Mouse (Mus musculus): ENCODE data around the gene Zfp961. TPM values are rescaled to one million over a fixed set of nuclear protein-coding genes. Genes with fewer than 3 reads are reported as not detected.
"Not testable (repeated sequence)": the region's sequence is repeated elsewhere in the genome, so short reads cannot be mapped to it uniquely, and the experiment has no call there.

Zfp961 gene
- polyA plus RNA-seq, 1 experiment = 15.7 TPM

- TF ChIP-seq POLR2A (IDR thresholded peaks at IDR 0.05; ENCODE audit: extremely low read depth, insufficient read depth, low read length) = no peak
- Histone ChIP-seq H3K27ac (ENCODE audit: insufficient read depth, low read length) (no peak overlapping the region), H3K4me3 (ENCODE audit: insufficient read depth, low read length) (no peak overlapping the region), H3K4me1 (ENCODE audit: control insufficient read depth, insufficient read depth, low read length) (no peaks in the 10 kb centered on the region)
Observed at GRCm38 (mm10) chr8:72008134-72008641, 57.4 kb downstream of the Zfp961 start.

- no peak within 1 kb of the TSS for H3K27ac ChIP-seq (ENCODE audit: insufficient read depth, low read length)
- no peak within 1 kb of the TSS for H3K4me3 ChIP-seq (ENCODE audit: insufficient read depth, low read length)
- TF ChIP-seq CTCF (IDR thresholded peaks at IDR 0.05; ENCODE audit: extremely low read depth, insufficient read depth, low read length) = no peak
- TF ChIP-seq POLR2A (IDR thresholded peaks at IDR 0.05; ENCODE audit: extremely low read depth, insufficient read depth, low read length) = no peak
- H3K4me1 ChIP-seq (ENCODE audit: control insufficient read depth, insufficient read depth, low read length) = no peaks in the 10 kb centered on the region
Observed at GRCm38 (mm10) chr8:72009473-72009872, 58.6 kb downstream of the Zfp961 start, which contains the start of gene Cyp4f18. Gene Cyp4f18 (minus strand): TSS chr8:72009626.

- H3K4me3 ChIP-seq (ENCODE audit: insufficient read depth, low read length); H3K4me1 ChIP-seq (ENCODE audit: control insufficient read depth, insufficient read depth, low read length); H3K27ac ChIP-seq (ENCODE audit: insufficient read depth, low read length): not testable (repeated sequence)
Observed at GRCm38 (mm10) chr8:72013506-72014228, 62.8 kb downstream of the Zfp961 start.

- not testable (repeated sequence) for H3K4me3 ChIP-seq (ENCODE audit: insufficient read depth, low read length); H3K27ac ChIP-seq (ENCODE audit: insufficient read depth, low read length); H3K4me1 ChIP-seq (ENCODE audit: control insufficient read depth, insufficient read depth, low read length)
Observed at GRCm38 (mm10) chr8:72017339-72017738, 66.5 kb downstream of the Zfp961 start.

- Histone ChIP-seq H3K27ac (ENCODE audit: insufficient read depth, low read length) (no peak overlapping the region), H3K4me1 (ENCODE audit: control insufficient read depth, insufficient read depth, low read length) (no peaks in the 10 kb centered on the region), H3K4me3 (ENCODE audit: insufficient read depth, low read length) (no peak overlapping the region)
- TF ChIP-seq CTCF (IDR thresholded peaks at IDR 0.05; ENCODE audit: extremely low read depth, insufficient read depth, low read length) (no peak), POLR2A (IDR thresholded peaks at IDR 0.05; ENCODE audit: extremely low read depth, insufficient read depth, low read length) (no peak)
Observed at GRCm38 (mm10) chr8:72018141-72018540, 67.3 kb downstream of the Zfp961 start.

GRCm38 (mm10) chr8:72019022-72019421 is 68.2 kb downstream of the Zfp961 start:
- not testable (repeated sequence) for H3K27ac ChIP-seq (ENCODE audit: insufficient read depth, low read length); H3K4me3 ChIP-seq (ENCODE audit: insufficient read depth, low read length)

GRCm38 (mm10) chr8:72019816-72020215 is 69.0 kb downstream of the Zfp961 start:
- Histone ChIP-seq H3K4me3 (ENCODE audit: insufficient read depth, low read length) (no peak overlapping the region), H3K27ac (ENCODE audit: insufficient read depth, low read length) (no peak overlapping the region), H3K4me1 (ENCODE audit: control insufficient read depth, insufficient read depth, low read length) (no peaks in the 10 kb centered on the region)
- TF ChIP-seq POLR2A (IDR thresholded peaks at IDR 0.05; ENCODE audit: extremely low read depth, insufficient read depth, low read length) (no peak), CTCF (IDR thresholded peaks at IDR 0.05; ENCODE audit: extremely low read depth, insufficient read depth, low read length) (no peak)

More at GRCm38 (mm10) chr8:72019022-72019421, 68.2 kb downstream of the Zfp961 start:
- H3K4me1 ChIP-seq (ENCODE audit: control insufficient read depth, insufficient read depth, low read length) = not testable (repeated sequence)

- H3K4me1 ChIP-seq (ENCODE audit: control insufficient read depth, insufficient read depth, low read length); H3K27ac ChIP-seq (ENCODE audit: insufficient read depth, low read length); H3K4me3 ChIP-seq (ENCODE audit: insufficient read depth, low read length): not testable (repeated sequence)
Observed at GRCm38 (mm10) chr8:72024886-72025285, 74.0 kb downstream of the Zfp961 start.

- H3K4me1 ChIP-seq (ENCODE audit: control insufficient read depth, insufficient read depth, low read length); H3K27ac ChIP-seq (ENCODE audit: insufficient read depth, low read length); H3K4me3 ChIP-seq (ENCODE audit: insufficient read depth, low read length): not testable (repeated sequence)
Observed at GRCm38 (mm10) chr8:72032926-72033325, 82.1 kb downstream of the Zfp961 start.

GRCm38 (mm10) chr8:72040918-72041317 is 90.1 kb downstream of the Zfp961 start, which contains the start of gene Olfr372:
Gene Olfr372 (plus strand): TSS chr8:72041218.
- not testable (repeated sequence) for H3K4me1 ChIP-seq (ENCODE audit: control insufficient read depth, insufficient read depth, low read length); H3K27ac ChIP-seq (ENCODE audit: insufficient read depth, low read length); H3K4me3 ChIP-seq (ENCODE audit: insufficient read depth, low read length)

GRCm38 (mm10) chr8:72042493-72042892 is 91.7 kb downstream of the Zfp961 start:
- H3K27ac ChIP-seq (ENCODE audit: insufficient read depth, low read length) = no peak overlapping the region
- no peaks in the 10 kb centered on the region for H3K4me1 ChIP-seq (ENCODE audit: control insufficient read depth, insufficient read depth, low read length)
- no peak overlapping the region for H3K4me3 ChIP-seq (ENCODE audit: insufficient read depth, low read length)
- TF ChIP-seq POLR2A (IDR thresholded peaks at IDR 0.05; ENCODE audit: extremely low read depth, insufficient read depth, low read length) = no peak
- no peak for TF ChIP-seq CTCF (IDR thresholded peaks at IDR 0.05; ENCODE audit: extremely low read depth, insufficient read depth, low read length)

Other genes with a start within 250 kb of the Zfp961 start
- gene B3gnt3, start 249.2 kb upstream of the Zfp961 start, polyA plus RNA-seq (2012; rRNA removed) = 0.74 and 0.86 TPM in 2 replicates
- 218 and 247 TPM in 2 replicates for gene Fcho1, start 225.3 kb upstream of the Zfp961 start, polyA plus RNA-seq (2012; rRNA removed)
- 2.9 TPM in 2 replicates for gene Zfp709, start 69.0 kb upstream of the Zfp961 start, polyA plus RNA-seq (2012; rRNA removed)
- 4.3 and 4.8 TPM in 2 replicates for gene Zfp882, start 42.4 kb upstream of the Zfp961 start, polyA plus RNA-seq (2012; rRNA removed)
- 20.0 and 20.3 TPM in 2 replicates for gene Zfp617, start 42.4 kb upstream of the Zfp961 start, polyA plus RNA-seq (2012; rRNA removed)
- gene Cyp4f18, start 58.6 kb downstream of the Zfp961 start, polyA plus RNA-seq (2012; rRNA removed) = 0.15 and 0.17 TPM in 2 replicates
- not detected in 2 replicates for gene Olfr372, start 90.2 kb downstream of the Zfp961 start, polyA plus RNA-seq (2012; rRNA removed)
- not detected in 2 replicates for gene Olfr373, start 132.1 kb downstream of the Zfp961 start, polyA plus RNA-seq (2012; rRNA removed)
- gene Olfr374, start 156.0 kb downstream of the Zfp961 start, polyA plus RNA-seq (2012; rRNA removed) = 0.02 TPM in 1 of 2 replicates, not detected in the other
- gene Tpm4, start 183.9 kb downstream of the Zfp961 start, polyA plus RNA-seq (2012; rRNA removed) = 35.1 and 37.0 TPM in 2 replicates
- gene Rab8a, start 210.2 kb downstream of the Zfp961 start, polyA plus RNA-seq (2012; rRNA removed) = 58.6 and 62.1 TPM in 2 replicates
- gene Hsh2d, start 238.6 kb downstream of the Zfp961 start, polyA plus RNA-seq (2012; rRNA removed) = 0.06 and 0.13 TPM in 2 replicates